In genomic region chr7:53995983-53996382, GRCm38 (mm10) we compare ENCODE assay signal across 22 mouse cellular contexts.
DNase-seq lines count a peak whose midpoint lies in the region; ATAC-seq lines count a peak whose summit lies in the region.
"Had no signal": no experiment of that assay in that cellular context is flagged by ENCODE, and none has a peak within 500 bp of the region (broad histone marks: within the 10 kb centered on the region; RNA-seq: fewer than 3 reads in every experiment).

No protein-coding gene starts in this region.

- H3K4me2 ChIP-seq in embryonic facial prominence, embryonic 11.5 days (ENCODE audit: low read depth, low read length) = no peak overlapping the region
- no peak overlapping the region for H3K4me2 ChIP-seq in embryonic facial prominence, embryonic 12.5 days (replicated peaks)
- H3K4me2 ChIP-seq: forebrain, embryonic 13.5 days; forebrain, embryonic 15.5 days had no signal

- H3K27ac ChIP-seq in embryonic facial prominence, embryonic 11.5 days (replicated peaks; ENCODE audit: low read depth, low read length) = no peak overlapping the region
- H3K27ac ChIP-seq in embryonic facial prominence, embryonic 10.5 days (replicated peaks) = no peak overlapping the region
- H3K27ac ChIP-seq in embryonic facial prominence, embryonic 12.5 days = no peak overlapping the region
- H3K27ac ChIP-seq: forebrain, embryonic 13.5 days; forebrain, embryonic 15.5 days had no signal

- ATAC-seq in embryonic facial prominence, embryonic 11.5 days (replicated peaks; ENCODE audit: insufficient number of reproducible peaks, low FRiP score, low TSS enrichment, low read depth) = 0 out of 2 replicates have a peak, but pooled peaks have one; percentile 39
- ATAC-seq in embryonic facial prominence, embryonic 12.5 days (ENCODE audit: insufficient number of reproducible peaks, insufficient read depth, low FRiP score, low TSS enrichment) = peak; percentile 64; the same call in 1 of the 2 replicates
- ATAC-seq: activated CD4-positive, CD25-positive, alpha-beta regulatory T cell, adult 4 months; CD4-positive, CD25-positive, alpha-beta regulatory T cell, adult 4 months; forebrain, embryonic 13.5 days; forebrain, embryonic 15.5 days; forebrain, postnatal 0 days; Patski had no signal

- no peak overlapping the region for H3K9ac ChIP-seq in embryonic facial prominence, embryonic 11.5 days (replicated peaks; ENCODE audit: low read length)
- H3K9ac ChIP-seq in embryonic facial prominence, embryonic 12.5 days = no peak overlapping the region
- H3K9ac ChIP-seq: forebrain, embryonic 13.5 days; forebrain, embryonic 15.5 days; forebrain, postnatal 0 days had no signal

- H3K4me3 ChIP-seq in embryonic facial prominence, embryonic 11.5 days (ENCODE audit: low read depth, low read length) = no peak overlapping the region
- H3K4me3 ChIP-seq in embryonic facial prominence, embryonic 10.5 days = no peak overlapping the region
- H3K4me3 ChIP-seq in embryonic facial prominence, embryonic 12.5 days = no peak overlapping the region
- H3K4me3 ChIP-seq: forebrain, embryonic 13.5 days; forebrain, embryonic 15.5 days had no signal

- no peaks in the 10 kb centered on the region for H3K4me1 ChIP-seq in embryonic facial prominence, embryonic 11.5 days (ENCODE audit: control insufficient read depth, insufficient read depth, low read length)
- H3K4me1 ChIP-seq in embryonic facial prominence, embryonic 10.5 days = no peaks in the 10 kb centered on the region
- no peaks in the 10 kb centered on the region for H3K4me1 ChIP-seq in embryonic facial prominence, embryonic 12.5 days
- H3K4me1 ChIP-seq: forebrain, embryonic 13.5 days; forebrain, embryonic 15.5 days had no signal

- peak; percentile 3 for DNase-seq in embryo, embryonic 10 days (ENCODE audit: low spot score)
- DNase-seq in embryo, embryonic 9.5 days (ENCODE audit: extremely low spot score) = no peak
- no peak for DNase-seq in embryonic facial prominence, embryonic 11.5 days (ENCODE audit: low spot score)
- DNase-seq in embryonic facial prominence, embryonic 10.5 days (ENCODE audit: low spot score) = no peak
- DNase-seq: adrenal gland, adult 8-10 months; adrenal gland, postnatal 25 days; B cell, adult 2 months; cerebellum, adult 11 months; cerebellum, adult 18-20 months; cerebellum, adult 8-10 months; cerebellum, adult 9-11 months; cerebellum, postnatal 14 days; cerebellum, postnatal 36 days; forebrain, postnatal 0 days had no signal

- H3K9me3 ChIP-seq in embryonic facial prominence, embryonic 11.5 days (replicated peaks; ENCODE audit: control insufficient read depth, low read length) = no peaks in the 10 kb centered on the region
- H3K9me3 ChIP-seq in embryonic facial prominence, embryonic 10.5 days = no peaks in the 10 kb centered on the region
- H3K9me3 ChIP-seq in embryonic facial prominence, embryonic 12.5 days = no peaks in the 10 kb centered on the region
- H3K9me3 ChIP-seq: forebrain, embryonic 13.5 days; forebrain, embryonic 15.5 days; G1E had no signal

- no peaks in the 10 kb centered on the region for H3K36me3 ChIP-seq in embryonic facial prominence, embryonic 11.5 days (replicated peaks; ENCODE audit: control insufficient read depth, insufficient read depth, low read depth, low read length)
- H3K36me3 ChIP-seq in embryonic facial prominence, embryonic 10.5 days (replicated peaks) = no peaks in the 10 kb centered on the region
- H3K36me3 ChIP-seq in embryonic facial prominence, embryonic 12.5 days = no peaks in the 10 kb centered on the region
- H3K36me3 ChIP-seq: forebrain, embryonic 15.5 days; G1E had no signal

- H3K27me3 ChIP-seq in embryonic facial prominence, embryonic 11.5 days (ENCODE audit: control insufficient read depth, insufficient read depth, low read length) = no peaks in the 10 kb centered on the region
- no peaks in the 10 kb centered on the region for H3K27me3 ChIP-seq in embryonic facial prominence, embryonic 10.5 days (replicated peaks; ENCODE audit: low read depth, poor library complexity, severe bottlenecking)
- H3K27me3 ChIP-seq in embryonic facial prominence, embryonic 12.5 days = no peaks in the 10 kb centered on the region
- H3K27me3 ChIP-seq: CH12.LX; forebrain, embryonic 13.5 days; forebrain, embryonic 15.5 days; Patski had no signal
